Mouse (Mus musculus): ENCODE results near the gene Zfp566. TPM values are rescaled to one million over a fixed set of nuclear protein-coding genes. Genes with fewer than 3 reads are reported as not detected.

The Zfp566 gene
- polyA plus RNA-seq, 1 experiment from 2014 or later, result 19.7 TPM

GRCm38 (mm10) chr7:30099297-30099696 is 9.0 kb upstream of the Zfp566 start:
- 96% methylated on average over 13 of the region's 13 CpGs for WGBS
- H3K4me2 ChIP-seq (ENCODE audit: low read depth, severe bottlenecking), result no peak overlapping the region

GRCm38 (mm10) chr7:30095551-30096125 is 5.3 kb upstream of the Zfp566 start:
- DNase-seq (ENCODE audit: low spot score) (no peak), ATAC-seq (ENCODE audit: insufficient number of reproducible peaks, low FRiP score, low TSS enrichment, low read depth) (no peak)
- 0 out of 2 replicates have a peak, but pooled peaks cover 3% of the 10 kb centered on the region for H3K4me1 ChIP-seq (ENCODE audit: control insufficient read depth, insufficient read depth, low read length)
- peak overlapping the region; percentile 47 for H3K4me2 ChIP-seq (ENCODE audit: low read depth, severe bottlenecking)
- no peaks in the 10 kb centered on the region for H3K27me3 ChIP-seq (ENCODE audit: control insufficient read depth, insufficient read depth, low read length)
- no peaks in the 10 kb centered on the region for H3K9me3 ChIP-seq (ENCODE audit: control insufficient read depth, low read length)
- H3K27ac ChIP-seq (replicated peaks; ENCODE audit: low read depth, low read length), result peak overlapping the region; percentile 96; the same call in 1 of the 2 replicates
- peak overlapping the region; percentile 53 for H3K9ac ChIP-seq (ENCODE audit: low read length)
- WGBS, result 12% methylated on average over 5 of the region's 5 CpGs
- H3K4me3 ChIP-seq (ENCODE audit: low read depth, low read length), result peak overlapping the region; percentile 55
- H3K36me3 ChIP-seq (ENCODE audit: control insufficient read depth, insufficient read depth, low read length), result peaks cover 9% of the 10 kb centered on the region; the same call in 1 of the 2 replicates

More at GRCm38 (mm10) chr7:30099297-30099696, 9.0 kb upstream of the Zfp566 start:
- Histone ChIP-seq H3K9ac (ENCODE audit: low read length) (no peak overlapping the region), H3K9me3 (ENCODE audit: control insufficient read depth, low read length) (peaks cover 13% of the 10 kb centered on the region), H3K27me3 (ENCODE audit: control insufficient read depth, insufficient read depth, low read length) (no peaks in the 10 kb centered on the region), H3K4me1 (ENCODE audit: control insufficient read depth, insufficient read depth, low read length) (0 out of 2 replicates have a peak, but pooled peaks cover 1% of the 10 kb centered on the region), H3K4me3 (ENCODE audit: low read depth, low read length) (no peak overlapping the region), H3K36me3 (ENCODE audit: control insufficient read depth, insufficient read depth, low read length) (peaks cover 31% of the 10 kb centered on the region), H3K27ac (replicated peaks; ENCODE audit: low read depth, low read length) (no peak overlapping the region)
- DNase-seq (ENCODE audit: low spot score) (no peak), ATAC-seq (ENCODE audit: insufficient number of reproducible peaks, low FRiP score, low TSS enrichment, low read depth) (no peak)

GRCm38 (mm10) chr7:30094646-30095429 is 4.5 kb upstream of the Zfp566 start, which contains the start of gene Zfp260:
TSS of gene Zfp260 (plus strand) at chr7:30094777.
- Histone ChIP-seq H3K27ac (replicated peaks; ENCODE audit: low read depth, low read length) (peak within 1 kb of the TSS; percentile 96), H3K27me3 (ENCODE audit: control insufficient read depth, insufficient read depth, low read length) (no peaks in the 10 kb centered on the region), H3K9ac (ENCODE audit: low read length) (peak within 1 kb of the TSS; percentile 81), H3K36me3 (ENCODE audit: control insufficient read depth, insufficient read depth, low read length) (peaks cover 3% of the 10 kb centered on the region; the same call in 1 of the 2 replicates), H3K4me2 (ENCODE audit: low read depth, severe bottlenecking) (peak within 1 kb of the TSS; percentile 47), H3K9me3 (ENCODE audit: control insufficient read depth, low read length) (no peaks in the 10 kb centered on the region), H3K4me1 (ENCODE audit: control insufficient read depth, insufficient read depth, low read length) (0 out of 2 replicates have a peak, but pooled peaks cover 3% of the 10 kb centered on the region), H3K4me3 (ENCODE audit: low read depth, low read length) (peak within 1 kb of the TSS; percentile 55)
- DNase-seq (ENCODE audit: low spot score), result peak; percentile 95
- WGBS, result under 1% methylated on average over 26 of the region's 26 CpGs
- ATAC-seq (ENCODE audit: insufficient number of reproducible peaks, low FRiP score, low TSS enrichment, low read depth), result peak; percentile 76

- Histone ChIP-seq H3K36me3 (ENCODE audit: control insufficient read depth, insufficient read depth, low read length) (no peaks in the 10 kb centered on the region; the same call in 1 of the 2 replicates), H3K27ac (replicated peaks; ENCODE audit: low read depth, low read length) (no peak overlapping the region), H3K4me1 (ENCODE audit: control insufficient read depth, insufficient read depth, low read length) (peaks cover 9% of the 10 kb centered on the region), H3K9ac (ENCODE audit: low read length) (0 out of 2 replicates have a peak overlapping the region, but pooled peaks have one; percentile 0), H3K9me3 (ENCODE audit: control insufficient read depth, low read length) (no peaks in the 10 kb centered on the region), H3K4me3 (ENCODE audit: low read depth, low read length) (peak overlapping the region; percentile 55), H3K27me3 (ENCODE audit: control insufficient read depth, insufficient read depth, low read length) (no peaks in the 10 kb centered on the region), H3K4me2 (ENCODE audit: low read depth, severe bottlenecking) (peak overlapping the region; percentile 38)
- ATAC-seq (ENCODE audit: insufficient number of reproducible peaks, low FRiP score, low TSS enrichment, low read depth) (no peak), DNase-seq (ENCODE audit: low spot score) (no peak)
- WGBS, result 68% methylated on average over 6 of the region's 6 CpGs
Measured at GRCm38 (mm10) chr7:30093918-30094415, 3.6 kb upstream of the Zfp566 start.

- Histone ChIP-seq H3K4me3 (ENCODE audit: low read depth, low read length) (no peak overlapping the region), H3K9me3 (ENCODE audit: control insufficient read depth, low read length) (no peaks in the 10 kb centered on the region), H3K9ac (ENCODE audit: low read length) (no peak overlapping the region), H3K27me3 (ENCODE audit: control insufficient read depth, insufficient read depth, low read length) (no peaks in the 10 kb centered on the region), H3K4me2 (ENCODE audit: low read depth, severe bottlenecking) (no peak overlapping the region), H3K4me1 (ENCODE audit: control insufficient read depth, insufficient read depth, low read length) (peaks cover 9% of the 10 kb centered on the region), H3K27ac (replicated peaks; ENCODE audit: low read depth, low read length) (no peak overlapping the region), H3K36me3 (ENCODE audit: control insufficient read depth, insufficient read depth, low read length) (no peaks in the 10 kb centered on the region)
- ATAC-seq (ENCODE audit: insufficient number of reproducible peaks, low FRiP score, low TSS enrichment, low read depth), result no peak
- no peak for DNase-seq (ENCODE audit: low spot score)
- 87% methylated on average over 9 of the region's 9 CpGs for WGBS
Measured at GRCm38 (mm10) chr7:30092666-30093065, 2.3 kb upstream of the Zfp566 start.

- peak; percentile 36 for DNase-seq (ENCODE audit: low spot score)
- H3K27me3 ChIP-seq (ENCODE audit: control insufficient read depth, insufficient read depth, low read length), result no peaks in the 10 kb centered on the region
- H3K4me3 ChIP-seq (ENCODE audit: low read depth, low read length), result peak overlapping the region; percentile 71
- no peak overlapping the region for H3K27ac ChIP-seq (replicated peaks; ENCODE audit: low read depth, low read length)
- H3K9me3 ChIP-seq (ENCODE audit: control insufficient read depth, low read length), result no peaks in the 10 kb centered on the region
- no peak for ATAC-seq (ENCODE audit: insufficient number of reproducible peaks, low FRiP score, low TSS enrichment, low read depth)
- peak overlapping the region; percentile 80 for H3K9ac ChIP-seq (ENCODE audit: low read length)
- H3K36me3 ChIP-seq (ENCODE audit: control insufficient read depth, insufficient read depth, low read length), result peaks cover 4% of the 10 kb centered on the region; the same call in 1 of the 2 replicates
- H3K4me2 ChIP-seq (ENCODE audit: low read depth, severe bottlenecking), result peak overlapping the region; percentile 77; the same call in 1 of the 2 replicates
- 7% methylated on average over 9 of the region's 9 CpGs for WGBS
- peaks cover 9% of the 10 kb centered on the region for H3K4me1 ChIP-seq (ENCODE audit: control insufficient read depth, insufficient read depth, low read length)
Measured at GRCm38 (mm10) chr7:30090970-30091585, 751 bp upstream of the Zfp566 start.

- DNase-seq (ENCODE audit: low spot score) (no peak), ATAC-seq (ENCODE audit: insufficient number of reproducible peaks, low FRiP score, low TSS enrichment, low read depth) (no peak)
- Histone ChIP-seq H3K36me3 (ENCODE audit: control insufficient read depth, insufficient read depth, low read length) (peaks cover 14% of the 10 kb centered on the region), H3K27me3 (ENCODE audit: control insufficient read depth, insufficient read depth, low read length) (no peaks in the 10 kb centered on the region), H3K4me2 (ENCODE audit: low read depth, severe bottlenecking) (peak overlapping the region; percentile 77), H3K4me3 (ENCODE audit: low read depth, low read length) (peak overlapping the region; percentile 71), H3K9me3 (ENCODE audit: control insufficient read depth, low read length) (0 out of 2 replicates have a peak, but pooled peaks cover 3% of the 10 kb centered on the region), H3K27ac (replicated peaks; ENCODE audit: low read depth, low read length) (no peak overlapping the region), H3K4me1 (ENCODE audit: control insufficient read depth, insufficient read depth, low read length) (peaks cover 9% of the 10 kb centered on the region), H3K9ac (ENCODE audit: low read length) (peak overlapping the region; percentile 80)
- WGBS, result 19% methylated on average over 6 of the region's 6 CpGs
Measured at GRCm38 (mm10) chr7:30089405-30089804, 922 bp downstream of the Zfp566 start.

- peaks cover 6% of the 10 kb centered on the region for H3K4me1 ChIP-seq (ENCODE audit: control insufficient read depth, insufficient read depth, low read length)
- DNase-seq (ENCODE audit: low spot score), result no peak
- no peaks in the 10 kb centered on the region for H3K27me3 ChIP-seq (ENCODE audit: control insufficient read depth, insufficient read depth, low read length)
- no peak overlapping the region for H3K9ac ChIP-seq (ENCODE audit: low read length)
- H3K36me3 ChIP-seq (ENCODE audit: control insufficient read depth, insufficient read depth, low read length), result peaks cover 20% of the 10 kb centered on the region
- WGBS, result 96% methylated on average over 9 of the region's 9 CpGs
- H3K4me3 ChIP-seq (ENCODE audit: low read depth, low read length), result no peak overlapping the region
- 0 out of 2 replicates have a peak, but pooled peaks cover 3% of the 10 kb centered on the region for H3K9me3 ChIP-seq (ENCODE audit: control insufficient read depth, low read length)
- no peak overlapping the region for H3K4me2 ChIP-seq (ENCODE audit: low read depth, severe bottlenecking)
- no peak for ATAC-seq (ENCODE audit: insufficient number of reproducible peaks, low FRiP score, low TSS enrichment, low read depth)
- no peak overlapping the region for H3K27ac ChIP-seq (replicated peaks; ENCODE audit: low read depth, low read length)
Measured at GRCm38 (mm10) chr7:30086524-30086923, 3.8 kb downstream of the Zfp566 start.

Data from limb, embryonic 11.5 days (tissue).